Mouse (Mus musculus) ES-E14 (cell line): ENCODE measurements around the gene Rtn3. TPM values are rescaled to one million over a fixed set of nuclear protein-coding genes. Genes with fewer than 3 reads are reported as not detected.

Experiments used
- DNase-seq: peaks from one replicate; pipeline ENCODE4 v3.0.0-alpha.2; 2013; ENCODE audit warnings: low read depth, low spot score
- H3K27ac ChIP-seq: 2 replicates; pipeline ENCODE4 v1.5.1; 2012; ENCODE audit warnings: low read depth, mild to moderate bottlenecking, low read length, moderate library complexity, mixed read lengths; ENCODE audit not compliant: poor library complexity, insufficient read depth, severe bottlenecking
- H3K36me3 ChIP-seq: 2 replicates; pipeline ENCODE4 v1.6.1; 2012; ENCODE audit warnings: mild to moderate bottlenecking, low read length, moderate library complexity, mixed read lengths; ENCODE audit not compliant: control insufficient read depth, poor library complexity, insufficient read depth, severe bottlenecking
- H3K4me1 ChIP-seq, 2 experiments: fragments of 150-350 bp in 1 of 2; sonication (generic) in 1 of 2; 2 replicates each; pipeline ENCODE4 v1.6.1; 2012; ENCODE audit warnings: low read length in 2 of 2, mild to moderate bottlenecking in 1 of 2, mixed read lengths in 1 of 2; ENCODE audit not compliant: control insufficient read depth in 2 of 2, insufficient read depth in 2 of 2, poor library complexity in 1 of 2
- H3K4me3 ChIP-seq, 2 experiments: fragments of 150-350 bp in 1 of 2; sonication (generic) in 1 of 2; 2 replicates each; pipeline ENCODE4 v1.5.1; 2012; ENCODE audit warnings: low read length in 2 of 2, low read depth in 1 of 2, mild to moderate bottlenecking in 1 of 2, mixed read lengths in 1 of 2; ENCODE audit not compliant: insufficient read depth in 1 of 2, poor library complexity in 1 of 2, severe bottlenecking in 1 of 2
- H3K9ac ChIP-seq: 2 replicates; pipeline ENCODE4 v1.6.1; 2012; ENCODE audit warnings: low read depth, mild to moderate bottlenecking, low read length, mixed read lengths; ENCODE audit not compliant: poor library complexity, insufficient read depth, severe bottlenecking
- H3K9me3 ChIP-seq: fragments of 150-350 bp; sonication (generic); 2 replicates; pipeline ENCODE4 v1.6.1; 2012; ENCODE audit warnings: low read depth, mild to moderate bottlenecking, low read length; ENCODE audit not compliant: control insufficient read depth, insufficient read depth
- CHD2 ChIP-seq: IDR thresholded peaks from 2 replicates; pipeline ENCODE4 v1.6.1; 2014; ENCODE audit warnings: mild to moderate bottlenecking, low read depth, low read length, inconsistent platforms
- HCFC1 ChIP-seq: IDR thresholded peaks from 2 replicates; pipeline ENCODE4 v1.6.1; 2012; ENCODE audit warnings: low read length, inconsistent platforms, borderline replicate concordance; ENCODE audit not compliant: insufficient read depth
- MAFK ChIP-seq: IDR thresholded peaks from 2 replicates; pipeline ENCODE4 v1.6.1; 2014; ENCODE audit warnings: mild to moderate bottlenecking, low read depth, low read length, inconsistent platforms; ENCODE audit not compliant: insufficient read depth
- ZC3H11A ChIP-seq: IDR thresholded peaks from 2 replicates; pipeline ENCODE4 v1.6.1; 2012; ENCODE audit warnings: low read depth, mild to moderate bottlenecking, inconsistent platforms, low read length, borderline replicate concordance
- ZNF384 ChIP-seq: IDR thresholded peaks from 2 replicates; pipeline ENCODE4 v1.6.1; 2012; ENCODE audit warnings: low read depth, low read length, inconsistent platforms
- in situ Hi-C, 2 experiments: fragments of 600-800 bp; cut with MboI; formaldehyde crosslinking; loops; one replicate each; pipeline ENCODE4 v1.15.1; 2025; ENCODE audit warnings: low sequenced_read_pairs in 2 of 2, inconsistent platforms in 1 of 2; ENCODE audit not compliant: unreplicated experiment in 2 of 2
- total RNA-seq: library from RNA; depleted of rRNA; stranded (reverse); fragments of 300-350 nt; gene quantifications from 2 replicates; pipeline ENCODE4 v1.2.3, GENCODE M21; 2012

Rtn3 gene
- total RNA-seq, 1 experiment, result 70.5 TPM

- H3K4me3 ChIP-seq, result no peak overlapping the region
- in situ Hi-C loops, result loop anchor here in 1 of 2 experiments (5.0 kb wide), 1 partner anchor 74 kb away; no protein-coding TSS in a partner anchor
- no peak for DNase-seq
- no peaks in the 10 kb centered on the region for H3K4me1 ChIP-seq
- TF ChIP-seq MAFK (no peak), CHD2 (no peak), ZNF384 (no peak), HCFC1 (no peak), ZC3H11A (no peak)
- H3K27ac ChIP-seq, result no peak overlapping the region
- H3K9me3 ChIP-seq, result no peaks in the 10 kb centered on the region
- H3K36me3 ChIP-seq, result no peaks in the 10 kb centered on the region; the same call in none of the 2 replicates
- H3K9ac ChIP-seq, result no peak overlapping the region
These were observed 40.7 kb upstream of the Rtn3 start for GRCm38 (mm10) chr19:7523781-7524180.

- peak; percentile 27 for DNase-seq
- in situ Hi-C loops, result loop anchor here in 1 of 2 experiments (5.0 kb wide), 1 partner anchor 74 kb away; no protein-coding TSS in a partner anchor
- TF ChIP-seq MAFK, result no peak
- TF ChIP-seq ZNF384, result peak; percentile 81
- no peak for TF ChIP-seq CHD2
- no peaks in the 10 kb centered on the region for H3K9me3 ChIP-seq
- no peak overlapping the region for H3K4me3 ChIP-seq
- H3K9ac ChIP-seq, result no peak overlapping the region
- H3K27ac ChIP-seq, result no peak overlapping the region
- H3K36me3 ChIP-seq, result peaks cover 2% of the 10 kb centered on the region
- H3K4me1 ChIP-seq, result no peaks in the 10 kb centered on the region
These were observed 40.2 kb upstream of the Rtn3 start for GRCm38 (mm10) chr19:7523292-7523691.

GRCm38 (mm10) chr19:7522856-7523255, 39.8 kb upstream of the Rtn3 start:
- Histone ChIP-seq H3K27ac (no peak overlapping the region), H3K9me3 (no peaks in the 10 kb centered on the region), H3K4me1 (no peaks in the 10 kb centered on the region), H3K4me3 (no peak overlapping the region), H3K36me3 (peaks cover 2% of the 10 kb centered on the region), H3K9ac (no peak overlapping the region)
- TF ChIP-seq HCFC1 (no peak), MAFK (no peak), ZNF384 (no peak), ZC3H11A (no peak), CHD2 (no peak)
- DNase-seq, result no peak
- in situ Hi-C loops, result loop anchor here in 1 of 2 experiments (5.0 kb wide), 1 partner anchor 74 kb away; no protein-coding TSS in a partner anchor

- Histone ChIP-seq H3K9me3 (no peaks in the 10 kb centered on the region), H3K36me3 (peaks cover 2% of the 10 kb centered on the region)
These were observed 38.5 kb upstream of the Rtn3 start for GRCm38 (mm10) chr19:7521619-7522018.

GRCm38 (mm10) chr19:7516437-7516836, 33.4 kb upstream of the Rtn3 start:
- TF ChIP-seq ZC3H11A (no peak), ZNF384 (no peak), CHD2 (no peak), MAFK (no peak), HCFC1 (no peak)
- Histone ChIP-seq H3K36me3 (peaks cover 5% of the 10 kb centered on the region), H3K4me1 (no peaks in the 10 kb centered on the region), H3K9ac (no peak overlapping the region), H3K27ac (no peak overlapping the region), H3K4me3 (no peak overlapping the region), H3K9me3 (no peaks in the 10 kb centered on the region)
- in situ Hi-C loops, result no loop called here
- DNase-seq, result no peak

More at GRCm38 (mm10) chr19:7521619-7522018, 38.5 kb upstream of the Rtn3 start:
- H3K4me1 ChIP-seq, result no peaks in the 10 kb centered on the region
- no peak overlapping the region for H3K9ac ChIP-seq
- no peak overlapping the region for H3K27ac ChIP-seq
- in situ Hi-C loops, result loop anchor here in 1 of 2 experiments (5.0 kb wide), 1 partner anchor 76 kb away; no protein-coding TSS in a partner anchor
- H3K4me3 ChIP-seq, result no peak overlapping the region
- TF ChIP-seq ZNF384 (no peak), CHD2 (no peak), MAFK (no peak), HCFC1 (no peak), ZC3H11A (no peak)
- DNase-seq, result no peak
